In genomic region chr11:94762775-94763174, GRCm38 (mm10) we compare ENCODE assay signal across 1 mouse cellular context.
TF ChIP-seq lines count a peak whose summit lies in the region.

No protein-coding gene starts in this region.

TF ChIP-seq in CH12.LX, 34 proteins besides CTCF, POLR2A, EP300 and RAD21:
- no peak for TF ChIP-seq CHD1 (IDR thresholded peaks at IDR 0.05; ENCODE audit: low read depth, low read length)
- TF ChIP-seq SMC3 (IDR thresholded peaks at IDR 0.05; ENCODE audit: low read depth, low read length): peak; percentile 12; the same call in 1 of the 2 replicates
- TF ChIP-seq MAX (IDR thresholded peaks at IDR 0.05; ENCODE audit: low read length): no peak
